Mouse (Mus musculus): ENCODE measurements around the gene Tunar.

Tunar gene

GRCm38 (mm10) chr12:105333570-105333969 is at the start of gene Tunar:
Gene Tunar (plus strand): TSS chr12:105333870.
- no peak for DNase-seq (ENCODE audit: low read depth in 2 of 2, low spot score in 2 of 2)

DNA sequence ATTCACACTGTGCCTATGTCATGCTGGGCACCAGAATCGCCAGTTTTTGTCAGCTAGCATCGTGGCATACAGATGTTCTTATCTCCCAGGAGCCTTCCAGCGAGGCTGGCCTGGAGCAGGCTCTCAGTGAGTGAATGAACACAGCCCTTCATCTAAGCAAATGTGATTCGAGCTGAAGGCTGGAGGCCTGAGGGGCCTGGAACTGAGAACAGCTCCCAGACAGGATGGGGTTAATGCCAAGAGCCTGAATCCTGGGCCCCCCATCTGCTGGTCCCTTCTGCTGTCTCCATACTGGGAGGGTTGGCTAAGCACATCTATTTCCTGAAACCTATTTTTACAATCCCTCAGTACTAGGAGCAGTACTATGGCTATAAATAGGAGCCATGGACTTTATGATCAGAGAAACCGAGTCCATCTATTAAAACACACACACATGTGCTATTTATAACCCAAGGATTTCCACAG is 21.1 kb upstream of the Tunar start:
- DNase-seq (ENCODE audit: low read depth in 2 of 2, low spot score in 2 of 2), result no peak

GRCm38 (mm10) chr12:105314328-105314727 is 19.3 kb upstream of the Tunar start:
- DNase-seq (ENCODE audit: low read depth in 2 of 2, low spot score in 2 of 2), result no peak

DNA sequence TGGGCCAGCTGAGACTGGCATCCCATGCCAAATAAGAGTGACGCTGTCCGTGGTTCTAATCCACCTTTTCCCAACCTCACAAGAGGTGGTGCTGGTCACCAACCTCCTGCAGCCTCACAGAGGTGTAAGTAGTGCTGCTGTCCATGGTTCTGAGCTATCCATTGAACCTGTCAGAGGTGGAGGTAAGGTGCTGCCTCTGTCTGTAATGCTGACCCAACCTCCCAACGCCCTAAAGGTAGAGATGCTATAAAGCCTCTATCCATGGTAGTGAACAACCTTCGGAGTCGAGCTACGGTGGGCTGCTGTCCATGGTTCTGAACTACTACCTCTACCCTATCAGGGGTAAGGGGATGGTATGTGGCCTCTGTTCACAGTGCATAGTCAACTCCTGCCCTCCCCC is 11.5 kb upstream of the Tunar start:
- no peak for DNase-seq (ENCODE audit: low read depth in 2 of 2, low spot score in 2 of 2)

GRCm38 (mm10) chr12:105327051-105327450 is 6.6 kb upstream of the Tunar start:
- no peak for DNase-seq (ENCODE audit: low read depth in 2 of 2, low spot score in 2 of 2)

DNA sequence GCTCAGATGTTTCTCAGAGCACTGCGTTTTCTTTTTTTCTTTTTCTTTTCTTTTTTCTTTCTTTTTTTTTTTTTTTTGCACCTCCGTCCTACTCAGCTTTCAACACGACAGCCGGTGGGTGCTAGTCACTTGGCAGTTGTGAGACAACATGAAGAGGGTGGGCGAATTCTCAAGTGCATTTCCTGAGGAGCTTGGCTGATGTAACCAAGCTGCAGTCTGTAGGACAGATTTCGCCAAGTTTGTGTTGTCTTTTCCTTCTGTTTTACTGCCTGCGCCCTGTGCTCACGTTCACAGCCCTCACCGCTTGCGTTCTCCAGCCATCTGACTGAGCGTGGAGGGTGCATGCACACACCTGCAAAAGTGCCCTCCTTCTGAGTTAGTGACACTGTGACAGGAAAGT is 5.3 kb upstream of the Tunar start:
- no peak for DNase-seq (ENCODE audit: low read depth in 2 of 2, low spot score in 2 of 2)

- DNase-seq (ENCODE audit: low read depth in 2 of 2, low spot score in 2 of 2), result no peak
Observed at GRCm38 (mm10) chr12:105336094-105336420, 2.4 kb downstream of the Tunar start.

GRCm38 (mm10) chr12:105336421-105337289 is 3.0 kb downstream of the Tunar start:
- no peak for DNase-seq (ENCODE audit: low read depth in 2 of 2, low spot score in 2 of 2)

- DNase-seq (ENCODE audit: low read depth in 2 of 2, low spot score in 2 of 2), result no peak
Observed at GRCm38 (mm10) chr12:105337290-105338005, 3.8 kb downstream of the Tunar start.

- no peak for DNase-seq (ENCODE audit: low read depth in 2 of 2, low spot score in 2 of 2)
Observed at GRCm38 (mm10) chr12:105338256-105338977, 4.7 kb downstream of the Tunar start.

DNA sequence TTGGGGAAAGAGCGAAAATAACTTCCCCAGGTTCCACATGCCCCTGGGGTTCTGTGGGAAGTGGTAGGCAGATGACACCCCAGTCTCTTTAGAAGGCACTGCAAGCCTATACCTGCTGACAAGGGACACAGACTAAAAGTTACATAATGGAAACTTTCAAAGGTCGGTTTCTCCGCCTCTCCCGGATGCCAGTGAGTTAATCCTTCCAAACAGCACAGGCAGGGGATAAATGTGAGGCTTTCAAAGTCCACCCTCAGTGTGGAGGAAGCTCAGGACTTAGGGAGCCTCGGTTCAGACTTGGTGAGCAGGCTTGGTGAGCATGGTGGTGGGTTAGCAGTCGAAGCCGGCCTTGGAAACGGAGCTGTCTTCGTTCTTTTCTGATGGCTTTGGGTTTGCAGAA is 7.9 kb downstream of the Tunar start:
- no peak for DNase-seq (ENCODE audit: low read depth in 2 of 2, low spot score in 2 of 2)

DNA sequence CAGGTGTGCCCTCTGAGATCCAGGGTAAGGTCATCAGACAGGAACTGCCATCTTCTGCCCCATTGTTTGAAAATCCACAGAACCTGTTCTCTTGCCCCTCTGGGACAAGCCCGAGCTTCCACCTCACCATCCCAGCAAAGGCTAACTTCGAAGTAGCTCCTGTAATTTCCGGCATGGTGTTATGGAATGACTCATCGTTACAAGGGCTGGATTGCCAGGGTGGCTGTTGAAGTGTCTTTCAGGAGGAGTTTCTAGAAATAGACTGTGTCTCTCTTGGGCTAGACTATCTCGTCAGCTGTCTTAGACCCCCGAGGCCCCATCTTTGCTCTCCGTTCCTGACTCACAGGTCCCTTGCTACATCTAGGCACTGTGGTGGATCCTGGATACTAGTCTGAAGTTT is 10.8 kb downstream of the Tunar start:
- DNase-seq (ENCODE audit: low read depth in 2 of 2, low spot score in 2 of 2), result no peak

- DNase-seq (ENCODE audit: low read depth in 2 of 2, low spot score in 2 of 2), result no peak
Observed at GRCm38 (mm10) chr12:105346861-105347260, 13.2 kb downstream of the Tunar start.

- no peak for DNase-seq (ENCODE audit: low read depth in 2 of 2, low spot score in 2 of 2)
Observed at GRCm38 (mm10) chr12:105347261-105347660, 13.6 kb downstream of the Tunar start.

DNA sequence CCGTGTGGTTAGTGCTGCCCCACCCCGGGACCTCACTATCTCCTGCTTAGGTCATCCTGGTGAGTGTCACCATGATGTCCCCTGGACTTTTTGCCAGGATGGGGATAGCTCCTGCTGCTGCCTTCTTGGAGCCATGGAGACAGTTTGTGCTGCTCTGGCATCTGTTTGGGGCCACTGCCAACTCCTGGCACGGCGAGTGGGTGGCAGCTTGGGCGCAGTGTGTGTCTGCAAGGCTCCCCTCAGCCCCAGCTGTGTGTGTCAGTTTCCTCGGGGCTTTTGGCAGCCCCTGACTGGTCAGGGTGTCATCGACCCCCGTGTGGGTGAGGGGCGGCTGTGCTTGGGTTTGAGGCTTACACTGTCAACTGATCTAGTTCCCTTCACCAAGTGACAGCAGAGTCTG is 20.6 kb downstream of the Tunar start:
- no peak for DNase-seq (ENCODE audit: low read depth in 2 of 2, low spot score in 2 of 2)

GRCm38 (mm10) chr12:105354772-105355171 is 21.1 kb downstream of the Tunar start:
- no peak for DNase-seq (ENCODE audit: low read depth in 2 of 2, low spot score in 2 of 2)

- no peak for DNase-seq (ENCODE audit: low read depth in 2 of 2, low spot score in 2 of 2)
Observed at GRCm38 (mm10) chr12:105356781-105357180, 23.1 kb downstream of the Tunar start.

DNA sequence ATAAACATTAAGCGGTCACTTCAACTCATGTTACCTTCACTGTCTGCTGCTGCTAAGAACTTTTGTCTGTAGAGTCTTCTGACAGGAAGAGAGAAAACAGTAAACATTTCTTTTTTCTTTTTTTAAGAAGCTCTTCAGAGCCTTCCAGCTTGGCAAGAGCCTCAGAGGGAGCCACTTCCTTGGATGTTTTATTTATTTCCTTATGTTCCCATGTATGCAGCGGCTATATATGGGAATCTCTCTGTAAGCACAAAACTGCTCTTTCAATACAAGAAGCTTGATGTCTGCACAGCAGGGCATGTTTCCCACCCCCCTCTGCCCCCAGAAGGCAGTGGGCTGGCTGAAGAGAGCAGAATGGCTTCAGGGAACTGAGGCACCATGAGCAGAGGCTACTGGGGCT is 30.0 kb downstream of the Tunar start:
- DNase-seq (ENCODE audit: low read depth in 2 of 2, low spot score in 2 of 2), result no peak

- DNase-seq (ENCODE audit: low read depth in 2 of 2, low spot score in 2 of 2), result no peak
Observed at GRCm38 (mm10) chr12:105374564-105374963, 40.9 kb downstream of the Tunar start.

- no peak for DNase-seq (ENCODE audit: low read depth in 2 of 2, low spot score in 2 of 2)
Observed at GRCm38 (mm10) chr12:105376976-105377375, 43.3 kb downstream of the Tunar start.

- DNase-seq (ENCODE audit: low read depth in 2 of 2, low spot score in 2 of 2), result no peak
Observed at GRCm38 (mm10) chr12:105382733-105383132, 49.1 kb downstream of the Tunar start.

- no peak for DNase-seq (ENCODE audit: low read depth in 2 of 2, low spot score in 2 of 2)
Observed at GRCm38 (mm10) chr12:105394671-105395070, 61.0 kb downstream of the Tunar start.
